Mouse (Mus musculus) adrenal gland, postnatal 25 days (tissue): Measurements from ENCODE around the gene Mtrr. TPM values are rescaled to one million over a fixed set of nuclear protein-coding genes. Genes with fewer than 3 reads are reported as not detected.

Experiments used
- DNase-seq: peaks from one replicate; pipeline ENCODE4 v3.0.0; 2021; ENCODE audit warnings: mixed read lengths
- long read RNA-seq: library from polyadenylated mRNA; stranded (forward); transcript quantifications from one replicate; pipeline ENCODE4 v2.0.0, GENCODE M21; 2021
- total RNA-seq: library from RNA; stranded (reverse); gene quantifications from 2 replicates; pipeline ENCODE4 v1.2.3, GENCODE M21; 2021

The Mtrr gene
- 17.4 and 23.8 TPM in 2 replicates for total RNA-seq
- long read RNA-seq, transcript Mtrr-201 (15 exons, 3,692 nt), result major isoform, 6 of 17 reads
- long read RNA-seq, partial matches to known transcripts, result 4 of 17 reads
- long read RNA-seq, other reads (novel, unspliced or antisense), result 5 of 17 reads

DNA sequence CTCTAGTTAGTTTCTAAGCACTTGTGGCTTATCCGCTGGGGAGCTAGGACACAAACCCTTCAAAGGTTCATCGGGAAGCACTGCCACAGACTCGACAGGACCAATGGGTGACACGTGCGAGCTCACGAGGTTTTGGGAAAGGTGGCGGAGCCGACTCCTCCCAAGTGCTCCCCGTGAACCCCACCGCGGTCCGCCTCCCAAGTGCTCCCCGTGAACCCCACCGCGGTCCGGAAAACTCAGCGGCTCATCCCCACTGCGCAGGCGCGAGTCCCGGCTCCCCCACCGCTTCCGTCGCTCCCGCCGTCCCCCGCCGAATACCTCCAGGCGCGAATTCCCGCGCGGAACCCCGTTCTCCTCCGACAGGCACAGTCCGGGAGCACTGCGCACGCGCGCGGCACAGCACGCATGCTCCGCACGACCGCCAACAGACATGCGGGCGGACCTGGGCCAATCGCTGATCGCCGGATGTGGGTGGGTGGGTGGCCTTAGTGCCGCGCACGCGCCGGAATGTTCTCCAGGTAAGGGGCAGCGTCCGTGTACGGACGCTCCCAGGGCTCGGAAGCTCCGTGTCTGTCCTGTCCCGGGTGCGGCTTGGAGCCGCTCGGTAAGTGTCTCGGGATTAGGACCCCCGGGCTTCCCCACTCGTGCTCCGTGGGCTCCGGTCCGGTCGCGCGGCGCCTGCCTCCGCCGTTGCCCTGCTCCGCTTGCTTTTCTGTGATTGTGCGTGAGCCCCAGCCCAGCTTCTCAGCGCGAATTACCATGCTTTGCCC, at the start of gene Mtrr, which contains the start of gene Fastkd3:
Mtrr (minus strand) TSS at position 403 of the 770 bp plus-strand sequence.
Fastkd3 (plus strand) TSS at position 488 of the 770 bp plus-strand sequence.
- DNase-seq, result peak; percentile 100

DNA sequence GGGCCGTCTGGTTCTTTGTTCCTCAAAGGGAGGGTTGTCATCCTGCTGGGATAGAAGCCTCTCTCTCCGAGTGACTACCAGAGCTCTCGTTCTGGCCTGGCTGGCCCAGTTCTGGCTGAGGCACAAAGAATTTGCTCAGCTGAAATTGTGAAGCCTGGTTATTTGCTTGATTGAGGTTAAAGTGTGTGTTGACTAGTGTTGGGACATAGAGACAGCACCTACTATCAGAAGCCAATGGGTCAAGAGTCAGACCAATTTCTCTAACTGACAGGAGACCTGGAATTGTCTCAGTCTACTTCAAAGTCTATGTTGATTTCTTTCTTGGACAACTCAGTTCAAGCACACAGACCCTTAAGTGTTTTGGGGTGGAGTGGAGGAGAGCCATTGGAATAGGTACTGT, 45.1 kb upstream of the Mtrr start:
- no peak for DNase-seq

DNA sequence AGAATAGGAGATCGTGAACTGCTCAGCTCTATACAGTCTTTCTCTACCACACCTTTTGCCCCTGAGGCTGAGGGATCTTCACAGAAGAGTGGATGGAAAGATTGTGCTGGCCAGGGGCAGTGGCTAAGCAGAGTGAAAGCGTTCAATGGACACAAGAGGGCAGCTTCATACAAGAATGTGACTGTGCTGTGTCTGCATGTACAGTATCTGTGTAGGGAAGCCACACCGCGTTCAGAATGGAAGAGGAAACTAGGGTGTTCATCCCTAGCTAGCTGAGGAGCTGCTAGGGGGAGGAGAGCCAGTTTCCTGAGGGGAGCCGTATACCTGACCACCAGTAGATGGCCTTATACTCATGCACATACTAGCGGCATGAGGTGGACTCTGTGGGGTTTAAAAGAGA, 40.8 kb upstream of the Mtrr start:
- DNase-seq, result no peak

DNA sequence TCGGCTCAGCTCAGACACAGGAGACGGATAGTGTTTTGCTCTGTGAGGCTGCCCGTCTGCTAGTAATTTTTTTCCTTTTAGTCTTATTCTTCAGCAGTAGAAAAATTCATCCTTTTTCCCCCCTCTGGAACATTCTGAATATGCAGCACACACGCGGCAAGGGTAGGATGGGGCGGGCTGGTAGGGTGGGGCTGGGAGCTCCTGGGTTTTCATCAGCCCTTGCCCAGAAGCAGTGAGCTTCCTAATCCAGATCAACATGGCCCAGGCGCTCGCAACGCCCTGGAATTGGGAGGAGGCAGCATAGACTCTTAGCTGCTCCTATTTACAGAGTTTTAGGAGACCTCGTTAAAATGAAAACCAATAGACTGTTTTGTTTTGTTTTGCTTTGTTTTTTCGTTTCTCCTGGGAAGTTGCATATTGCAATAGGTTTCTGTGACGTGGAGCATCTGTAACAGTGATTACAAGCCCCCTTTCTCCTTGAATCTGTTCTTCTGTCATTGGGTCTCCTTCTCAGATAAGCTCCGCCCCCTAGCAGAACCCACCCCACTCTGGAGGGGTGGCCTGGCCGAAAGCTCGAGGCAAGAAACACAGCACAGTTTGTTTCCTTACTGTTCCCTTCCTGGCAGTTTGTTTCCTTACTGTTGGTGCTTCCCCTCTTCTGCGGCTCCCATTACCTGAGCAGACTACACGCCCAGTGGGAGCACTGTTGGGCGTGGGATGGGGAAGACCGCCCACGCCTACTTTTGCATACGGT, 25.9 kb upstream of the Mtrr start:
- no peak for DNase-seq

DNA sequence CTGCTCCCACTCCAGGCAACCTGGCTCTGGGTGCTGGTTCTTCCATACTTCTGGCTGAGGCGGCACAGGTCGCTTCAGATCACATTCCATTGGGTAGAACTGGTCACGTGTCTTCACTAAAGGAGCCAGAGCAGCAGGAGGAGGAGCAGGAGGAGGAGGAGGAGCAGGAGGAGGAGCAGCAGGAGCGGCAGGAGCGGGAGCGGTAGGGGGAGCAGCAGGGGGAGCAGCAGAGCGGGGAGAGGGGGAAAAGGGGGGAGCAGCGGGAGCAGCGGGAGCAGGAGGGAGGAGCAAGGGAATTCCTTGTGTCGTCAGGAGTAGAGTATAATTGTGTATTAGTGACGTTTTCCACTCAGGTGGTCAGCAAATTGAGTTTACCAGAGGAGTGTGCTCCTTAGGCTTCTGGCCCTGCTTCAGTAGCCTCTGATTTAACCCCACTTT, 23.8 kb upstream of the Mtrr start:
- DNase-seq, result peak; percentile 33

DNA sequence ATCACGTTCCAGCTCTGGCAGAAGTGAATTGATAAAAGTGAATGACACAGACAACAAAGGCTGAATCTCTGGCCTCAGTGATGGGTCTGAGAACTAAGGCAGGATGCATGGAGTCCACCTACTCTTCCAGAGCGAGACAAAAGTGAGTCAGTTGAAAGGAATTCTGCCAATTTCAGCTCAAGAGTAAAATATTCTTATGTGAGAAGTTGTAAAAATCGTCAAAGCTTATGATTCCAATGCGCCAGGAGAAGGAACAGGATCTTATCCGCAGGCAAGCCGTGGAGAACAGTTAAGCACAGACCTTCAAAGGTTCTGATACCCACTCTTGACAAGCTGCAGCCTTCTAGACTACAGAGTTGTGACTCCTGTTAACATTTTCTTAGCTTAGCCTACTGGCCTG, 21.1 kb upstream of the Mtrr start:
- DNase-seq, result no peak

DNA sequence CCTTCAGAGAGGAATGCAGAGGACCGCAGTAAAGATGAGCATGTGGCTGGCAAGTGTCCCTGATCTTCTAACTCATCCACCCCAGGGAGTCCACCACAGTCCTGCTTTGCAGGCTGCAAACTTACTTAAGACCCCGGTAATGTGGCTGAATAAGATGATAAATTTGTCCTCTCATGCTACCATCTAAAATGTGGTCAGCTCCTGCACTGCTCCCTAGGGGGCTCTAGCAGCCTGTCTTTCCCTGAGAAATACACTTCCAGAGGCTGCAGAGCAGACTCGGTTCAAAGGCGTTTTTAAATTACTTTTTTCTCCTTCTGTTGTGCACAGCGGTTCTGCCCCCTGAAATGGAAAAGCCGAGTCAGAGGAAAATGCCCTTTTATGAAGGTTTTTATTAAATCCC, 19.2 kb upstream of the Mtrr start:
- peak; percentile 15 for DNase-seq

DNA sequence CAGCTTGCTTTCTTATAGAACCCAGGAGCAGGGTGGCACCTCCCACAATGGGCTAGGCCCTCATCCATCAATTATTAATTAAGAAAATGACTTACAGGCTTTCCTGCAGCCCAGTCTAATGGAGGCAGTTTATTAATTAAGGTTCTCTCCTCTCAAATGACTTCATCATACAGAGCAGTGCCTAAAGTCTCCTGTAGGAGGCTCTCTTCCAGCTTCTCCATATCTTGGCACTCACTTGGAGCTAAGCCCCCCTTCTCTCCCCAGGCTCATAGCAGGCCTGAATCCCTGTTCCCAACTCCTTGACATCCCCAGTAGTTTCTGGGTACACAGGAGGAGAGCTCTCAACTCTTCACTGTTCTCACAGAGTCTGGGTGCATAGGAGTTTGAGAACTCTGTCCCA, 17.0 kb upstream of the Mtrr start:
- no peak for DNase-seq

DNA sequence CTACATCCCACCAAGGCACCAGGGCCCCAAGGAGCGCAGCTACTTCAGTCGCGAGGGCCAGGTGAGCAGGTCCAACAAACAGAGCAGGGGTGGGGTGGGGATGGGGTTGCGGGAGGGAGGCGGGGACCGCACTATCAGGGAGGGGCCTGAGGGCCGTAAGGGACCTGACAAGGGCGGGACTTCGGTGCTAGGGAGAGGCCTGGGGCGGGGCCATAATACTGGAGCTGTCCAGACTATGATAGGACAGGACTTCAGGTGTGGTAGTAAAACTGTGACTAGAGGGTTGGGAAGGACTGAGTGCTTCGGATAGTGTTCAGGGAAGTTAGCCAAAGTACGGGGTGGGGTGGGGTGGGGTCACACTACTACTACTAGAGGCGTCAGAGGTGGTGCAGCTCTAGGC, 15.7 kb upstream of the Mtrr start:
- no peak for DNase-seq

DNA sequence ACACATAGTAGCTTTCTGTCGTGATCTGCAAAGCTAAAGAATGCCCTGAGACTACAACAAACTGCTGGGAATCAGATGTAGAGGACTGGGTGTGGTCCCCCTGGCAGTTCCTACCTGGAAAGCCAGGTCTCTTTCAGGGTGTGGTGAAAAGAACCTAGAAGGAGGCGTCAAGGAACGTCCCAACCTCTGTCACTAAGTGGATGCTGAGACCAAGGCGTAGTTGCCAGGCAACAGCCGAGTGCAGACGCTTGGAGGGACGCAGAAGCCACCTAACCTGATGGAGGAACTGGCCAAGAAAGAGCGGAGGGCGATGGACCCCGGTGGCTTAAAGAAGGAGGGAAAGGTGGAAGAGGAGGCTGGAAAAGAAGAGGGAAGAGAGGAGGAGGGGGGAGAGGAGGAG, 15.2 kb upstream of the Mtrr start, which contains the start of gene 1700001L19Rik:
1700001L19Rik (plus strand) TSS at position 223 of the 400 bp plus-strand sequence.
- DNase-seq, result no peak

DNA sequence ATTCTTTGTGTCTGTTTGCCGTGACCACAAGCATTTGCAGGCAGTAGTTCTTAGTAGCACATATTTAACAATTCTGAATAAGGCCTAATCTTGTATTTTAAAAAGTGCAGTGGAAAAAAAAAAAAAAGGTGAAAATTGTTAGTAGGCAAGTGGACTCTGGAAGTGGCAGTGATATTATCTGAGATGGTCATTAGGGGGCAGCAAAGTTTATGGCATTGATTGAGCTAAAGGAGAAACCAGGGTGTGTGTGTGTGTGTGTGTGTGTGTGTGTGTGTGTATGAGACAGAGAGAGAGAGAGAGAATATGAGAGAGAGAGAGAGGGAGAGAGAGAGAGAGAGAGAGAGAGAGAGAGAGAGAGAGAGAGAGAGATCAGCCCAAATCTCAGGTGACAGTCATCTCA, 11.8 kb upstream of the Mtrr start:
- no peak for DNase-seq

DNA sequence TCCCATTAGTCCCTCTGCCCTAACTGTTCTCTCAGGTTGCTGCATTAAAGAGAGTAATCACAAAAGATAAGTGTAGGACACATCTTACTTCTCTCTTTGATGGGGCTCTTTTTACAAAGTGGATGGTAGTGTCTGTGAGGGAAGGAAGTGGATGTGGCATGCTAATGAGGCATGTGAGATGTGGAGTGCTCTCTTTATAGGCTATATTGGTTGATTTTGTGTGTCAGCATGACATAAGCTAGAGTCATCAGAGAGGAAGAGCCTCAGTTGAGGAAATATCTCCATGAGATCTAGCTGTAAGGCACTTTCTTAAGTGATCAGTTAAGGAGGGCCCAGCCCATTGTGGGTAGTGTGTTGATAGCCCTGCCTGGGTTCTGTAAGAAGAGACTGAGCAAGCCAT, 6.4 kb upstream of the Mtrr start:
- DNase-seq, result no peak

DNA sequence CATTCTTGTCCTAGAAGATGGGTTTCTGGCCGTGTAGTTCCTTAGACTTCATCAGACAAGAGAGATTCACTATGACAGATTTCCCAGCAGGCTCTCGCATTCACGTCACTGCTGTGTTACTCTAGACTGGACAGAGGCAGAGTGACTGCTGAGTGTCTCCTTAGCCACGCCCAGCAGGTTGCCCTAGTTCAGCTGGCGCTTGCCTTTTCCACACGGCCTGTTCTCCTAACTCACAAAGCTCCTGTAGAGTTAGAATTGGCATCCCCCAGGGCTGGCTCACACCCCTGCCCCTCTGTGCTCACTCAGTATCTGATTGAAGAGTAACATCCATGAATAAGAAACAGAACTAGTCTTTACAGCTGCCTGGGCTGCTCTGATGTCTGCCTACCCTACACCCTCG, 3.5 kb upstream of the Mtrr start:
- no peak for DNase-seq

DNA sequence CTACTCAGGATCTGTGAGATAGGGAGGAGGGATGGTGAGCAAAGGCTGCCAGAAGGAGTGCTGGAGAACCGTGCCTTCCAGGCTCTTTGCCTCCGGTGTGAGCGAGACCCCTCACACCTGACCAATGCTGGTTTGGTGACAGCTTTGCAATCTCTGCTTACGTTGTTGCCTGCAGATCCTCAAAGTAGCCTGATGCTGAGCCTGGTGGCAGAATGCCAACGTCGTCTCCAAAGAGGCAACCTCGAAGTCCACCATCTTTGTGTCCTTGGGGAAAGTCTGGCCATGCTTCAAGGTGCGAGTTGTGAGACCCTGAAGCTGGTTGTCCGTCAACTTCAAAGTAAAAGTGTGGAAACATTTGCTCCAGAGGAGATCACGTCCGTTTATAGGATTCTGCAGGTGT, 2.0 kb upstream of the Mtrr start:
- no peak for DNase-seq

DNA sequence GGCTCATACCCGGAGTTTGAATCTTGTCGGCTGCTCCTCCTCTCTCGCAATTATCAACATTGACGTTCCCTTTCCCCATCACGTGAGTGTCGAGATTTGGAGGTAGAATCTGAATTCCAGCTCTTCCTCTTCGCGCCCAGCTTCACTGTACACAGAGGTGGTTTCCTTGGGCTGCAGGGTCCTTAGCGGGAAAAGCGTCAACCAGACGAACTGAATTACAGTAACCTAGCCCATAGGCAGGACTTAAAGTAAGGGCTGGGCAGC, 500 bp upstream of the Mtrr start:
- DNase-seq, result no peak

DNA sequence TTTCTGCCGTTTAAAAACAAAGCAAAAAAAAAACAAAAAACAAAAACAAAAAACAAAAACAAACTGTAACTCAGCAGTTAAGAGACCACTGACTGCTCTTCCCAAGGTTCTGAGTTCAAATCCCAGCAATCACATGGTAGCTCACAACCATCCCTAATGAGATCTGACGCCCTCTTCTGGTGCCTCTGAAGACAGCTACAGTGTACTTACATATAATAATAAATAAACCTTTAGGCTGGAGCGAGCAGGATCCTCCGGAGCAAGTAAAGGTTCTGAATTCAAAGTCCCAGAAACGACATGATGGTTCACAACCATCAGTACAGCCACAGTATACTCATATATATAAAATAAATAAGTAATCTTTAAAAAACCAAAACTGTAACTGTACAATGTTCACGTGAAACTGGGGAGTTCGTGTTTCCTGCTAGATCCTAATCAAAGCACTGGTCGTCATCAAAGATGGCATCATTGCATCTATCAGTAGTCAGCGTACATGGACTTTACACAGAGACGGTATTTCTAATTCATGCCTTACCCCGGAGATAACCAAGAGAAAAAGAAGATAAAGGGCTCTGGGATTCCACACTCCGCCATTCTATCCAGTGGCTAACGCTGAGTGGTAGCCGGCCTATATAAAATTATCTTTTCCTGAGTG, 736 bp downstream of the Mtrr start:
- no peak for DNase-seq

DNA sequence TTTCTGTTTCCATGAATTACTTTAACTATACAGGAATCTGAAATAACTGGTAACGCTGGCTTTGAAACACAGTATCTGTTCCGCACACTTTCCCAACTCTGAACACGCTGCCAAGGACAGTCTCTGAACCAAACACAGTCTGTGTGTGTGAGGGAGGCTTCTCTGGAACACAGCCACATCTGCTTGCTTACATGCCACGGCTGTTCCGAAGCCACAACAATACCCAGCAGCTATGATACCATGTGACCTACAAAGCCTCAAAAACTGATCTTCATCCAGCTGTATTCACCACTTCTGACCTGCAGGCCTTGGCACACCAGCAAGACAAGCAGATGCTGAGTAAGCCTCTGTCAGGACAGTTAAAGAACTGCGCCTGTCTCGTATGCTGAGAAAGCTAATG, 4.0 kb downstream of the Mtrr start:
- peak; percentile 48 for DNase-seq

DNA sequence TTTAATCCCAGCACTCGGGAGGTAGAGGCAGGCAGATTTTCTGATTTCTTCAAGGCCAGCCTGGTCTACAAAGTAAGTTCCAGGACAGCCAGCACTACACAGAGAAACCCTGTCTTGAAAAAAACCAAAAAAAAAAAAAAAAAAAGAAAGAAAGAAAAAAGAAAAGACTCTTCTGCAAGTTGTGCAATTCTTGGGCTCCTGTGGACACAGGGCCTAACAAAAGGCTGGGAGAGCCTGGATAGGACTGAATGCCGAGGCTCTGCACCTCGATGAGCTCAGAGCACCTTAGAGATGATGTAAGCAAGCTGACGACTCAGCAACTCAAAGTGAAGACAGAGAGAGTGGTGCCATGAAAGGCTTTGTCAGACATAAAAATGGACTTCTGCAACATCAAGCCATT, 7.6 kb downstream of the Mtrr start:
- DNase-seq, result no peak

DNA sequence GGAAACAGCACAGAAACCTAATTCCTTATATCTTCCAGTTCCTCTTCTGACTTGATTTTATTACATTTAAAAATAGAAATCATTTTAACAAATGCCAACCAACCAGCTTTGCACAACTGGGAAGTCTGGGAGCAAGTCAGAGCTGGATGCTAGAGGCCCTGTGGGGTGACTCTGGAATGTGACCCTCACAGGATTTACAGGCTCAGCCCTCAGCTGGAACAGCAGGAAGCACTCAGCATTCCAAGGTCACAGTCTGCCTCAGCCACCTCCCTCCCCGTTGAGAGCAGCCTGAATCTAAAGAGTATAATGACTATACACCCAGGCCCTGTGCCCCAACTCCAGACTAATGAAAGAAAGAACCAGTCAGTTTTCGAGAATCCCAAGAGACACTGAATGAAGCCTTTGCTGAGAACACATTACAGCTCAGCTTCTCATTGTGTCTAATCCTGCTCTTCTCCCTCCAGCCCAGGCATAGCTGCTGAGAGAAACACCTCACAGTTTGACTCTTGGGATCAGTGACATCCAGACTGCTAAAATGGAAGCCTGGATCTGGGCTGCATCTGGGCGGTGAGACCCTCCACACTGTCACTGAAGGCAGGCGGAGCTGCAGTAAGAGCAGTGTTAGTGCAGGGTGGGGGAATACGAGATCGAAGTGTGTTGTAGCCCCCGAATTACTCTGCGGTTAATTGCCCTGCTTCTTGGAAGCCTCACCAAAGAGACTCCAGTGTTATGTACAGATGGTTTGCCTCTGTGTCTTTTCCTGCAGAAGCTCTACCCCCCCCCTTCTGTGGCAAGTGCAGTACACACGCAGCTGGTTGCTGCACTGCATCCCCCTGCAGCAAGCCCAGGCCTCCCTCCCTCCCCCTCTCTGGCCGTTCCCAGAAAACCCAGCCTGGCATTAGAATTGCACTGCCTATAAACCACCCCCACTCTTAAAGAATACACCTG, 8.7 kb downstream of the Mtrr start:
- peak; percentile 18 for DNase-seq

DNA sequence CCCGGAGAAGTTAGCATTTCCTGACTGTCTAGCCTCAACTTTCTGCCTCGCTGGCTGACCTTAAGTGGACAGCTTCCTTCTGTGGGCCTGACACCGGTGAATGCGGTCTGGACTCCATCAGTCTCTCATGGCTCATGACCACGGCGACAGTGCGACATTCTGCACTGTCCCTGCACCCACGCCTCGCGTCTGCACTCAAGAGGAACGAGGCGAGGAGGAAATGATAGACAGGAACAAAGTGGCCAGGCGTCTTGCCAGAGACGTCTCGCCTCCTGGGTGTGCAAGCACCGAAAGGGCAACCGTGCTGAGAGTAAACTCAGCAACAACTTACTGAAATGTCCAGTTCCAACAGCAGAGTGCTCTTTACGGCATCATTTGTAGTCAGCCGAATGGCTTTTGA, 9.7 kb downstream of the Mtrr start:
- DNase-seq, result no peak

DNA sequence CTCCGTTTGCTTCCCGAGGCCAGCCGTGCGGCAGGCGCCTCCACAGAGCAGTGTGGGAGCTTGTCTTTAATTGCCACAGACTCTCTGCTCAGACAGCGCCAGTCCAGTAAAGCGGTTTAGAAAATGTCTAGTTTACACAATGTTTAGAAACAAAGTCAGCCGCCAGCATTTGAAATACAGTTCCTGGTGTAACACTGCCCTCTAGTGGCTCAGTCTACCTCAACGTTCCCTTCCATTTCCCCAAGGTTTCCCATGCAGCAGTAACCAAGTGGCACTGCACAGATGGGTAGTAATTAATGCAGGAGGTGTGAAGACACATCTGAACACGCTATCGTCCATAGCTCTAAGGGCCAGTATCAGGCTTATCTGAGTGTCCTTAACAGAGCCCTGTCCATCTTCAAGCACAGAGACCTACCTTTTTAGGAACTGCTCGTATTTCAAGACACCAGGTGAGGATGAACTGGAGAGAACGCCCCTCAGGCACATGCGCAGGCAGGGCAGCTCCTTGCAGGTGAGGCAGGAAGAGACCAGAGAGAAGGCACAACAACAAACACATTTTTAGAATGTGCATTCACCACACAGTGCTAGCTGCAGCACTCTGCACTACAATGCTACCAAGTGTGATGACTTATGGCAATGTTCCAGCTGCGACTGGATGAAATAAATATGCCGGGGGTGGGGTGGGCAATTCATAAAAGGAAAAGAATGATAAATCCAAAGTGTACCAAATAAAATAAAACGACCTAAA, 12.2 kb downstream of the Mtrr start:
- peak; percentile 15 for DNase-seq
